Mouse (Mus musculus): Measurements from ENCODE around the gene Itih5. TPM values are rescaled to one million over a fixed set of nuclear protein-coding genes. Genes with fewer than 3 reads are reported as not detected.
A peak's percentile ranks its signal among the peaks of the same experiment; 100 is the strongest.

The Itih5 gene
- polyA plus RNA-seq, 1 experiment, result 7.3 TPM

GRCm38 (mm10) chr2:10169991-10170390 lies 16.6 kb downstream of the Itih5 start:
- TF ChIP-seq CTCF (IDR thresholded peaks at IDR 0.05; ENCODE audit: borderline replicate concordance, extremely low read depth, insufficient read depth, insufficient read length), result no peak
- TF ChIP-seq POLR2A (IDR thresholded peaks at IDR 0.05; ENCODE audit: borderline replicate concordance, extremely low read depth, insufficient read depth, insufficient read length, poor library complexity, severe bottlenecking), result no peak
- DNase-seq (ENCODE audit: low read depth), result no peak

- peak; percentile 6 for DNase-seq (ENCODE audit: low read depth)
- TF ChIP-seq POLR2A (IDR thresholded peaks at IDR 0.05; ENCODE audit: borderline replicate concordance, extremely low read depth, insufficient read depth, insufficient read length, poor library complexity, severe bottlenecking) (no peak), CTCF (IDR thresholded peaks at IDR 0.05; ENCODE audit: borderline replicate concordance, extremely low read depth, insufficient read depth, insufficient read length) (no peak)
Measured at GRCm38 (mm10) chr2:10193553-10193952, 40.2 kb downstream of the Itih5 start.

GRCm38 (mm10) chr2:10195162-10195561 lies 41.8 kb downstream of the Itih5 start:
- no peak for DNase-seq (ENCODE audit: low read depth)
- no peak for TF ChIP-seq POLR2A (IDR thresholded peaks at IDR 0.05; ENCODE audit: borderline replicate concordance, extremely low read depth, insufficient read depth, insufficient read length, poor library complexity, severe bottlenecking)
- peak; percentile 17; the same call in 1 of the 2 replicates for TF ChIP-seq CTCF (IDR thresholded peaks at IDR 0.05; ENCODE audit: borderline replicate concordance, extremely low read depth, insufficient read depth, insufficient read length)

GRCm38 (mm10) chr2:10199326-10199725 lies 46.0 kb downstream of the Itih5 start:
- TF ChIP-seq CTCF (IDR thresholded peaks at IDR 0.05; ENCODE audit: borderline replicate concordance, extremely low read depth, insufficient read depth, insufficient read length), result no peak
- TF ChIP-seq POLR2A (IDR thresholded peaks at IDR 0.05; ENCODE audit: borderline replicate concordance, extremely low read depth, insufficient read depth, insufficient read length, poor library complexity, severe bottlenecking), result no peak
- DNase-seq (ENCODE audit: low read depth), result no peak

GRCm38 (mm10) chr2:10200736-10201285 lies 47.4 kb downstream of the Itih5 start:
- no peak for DNase-seq (ENCODE audit: low read depth)
- no peak for TF ChIP-seq POLR2A (IDR thresholded peaks at IDR 0.05; ENCODE audit: borderline replicate concordance, extremely low read depth, insufficient read depth, insufficient read length, poor library complexity, severe bottlenecking)
- no peak for TF ChIP-seq CTCF (IDR thresholded peaks at IDR 0.05; ENCODE audit: borderline replicate concordance, extremely low read depth, insufficient read depth, insufficient read length)

- DNase-seq (ENCODE audit: low read depth), result peak; percentile 36
- TF ChIP-seq POLR2A (IDR thresholded peaks at IDR 0.05; ENCODE audit: borderline replicate concordance, extremely low read depth, insufficient read depth, insufficient read length, poor library complexity, severe bottlenecking) (no peak), CTCF (IDR thresholded peaks at IDR 0.05; ENCODE audit: borderline replicate concordance, extremely low read depth, insufficient read depth, insufficient read length) (no peak)
Measured at GRCm38 (mm10) chr2:10204301-10204700, 50.9 kb downstream of the Itih5 start.

- DNase-seq (ENCODE audit: low read depth), result no peak
- TF ChIP-seq CTCF (IDR thresholded peaks at IDR 0.05; ENCODE audit: borderline replicate concordance, extremely low read depth, insufficient read depth, insufficient read length) (no peak), POLR2A (IDR thresholded peaks at IDR 0.05; ENCODE audit: borderline replicate concordance, extremely low read depth, insufficient read depth, insufficient read length, poor library complexity, severe bottlenecking) (no peak)
Measured at GRCm38 (mm10) chr2:10213468-10213867, 60.1 kb downstream of the Itih5 start.

- TF ChIP-seq POLR2A (IDR thresholded peaks at IDR 0.05; ENCODE audit: borderline replicate concordance, extremely low read depth, insufficient read depth, insufficient read length, poor library complexity, severe bottlenecking) (no peak), CTCF (IDR thresholded peaks at IDR 0.05; ENCODE audit: borderline replicate concordance, extremely low read depth, insufficient read depth, insufficient read length) (no peak)
- DNase-seq (ENCODE audit: low read depth), result no peak
Measured at GRCm38 (mm10) chr2:10215876-10216565, 62.6 kb downstream of the Itih5 start.

- TF ChIP-seq CTCF (IDR thresholded peaks at IDR 0.05; ENCODE audit: borderline replicate concordance, extremely low read depth, insufficient read depth, insufficient read length), result no peak
- TF ChIP-seq POLR2A (IDR thresholded peaks at IDR 0.05; ENCODE audit: borderline replicate concordance, extremely low read depth, insufficient read depth, insufficient read length, poor library complexity, severe bottlenecking), result no peak
- peak; percentile 90 for DNase-seq (ENCODE audit: low read depth)
Measured at GRCm38 (mm10) chr2:10216566-10217247, 63.3 kb downstream of the Itih5 start.

- DNase-seq (ENCODE audit: low read depth), result no peak
- no peak for TF ChIP-seq CTCF (IDR thresholded peaks at IDR 0.05; ENCODE audit: borderline replicate concordance, extremely low read depth, insufficient read depth, insufficient read length)
- TF ChIP-seq POLR2A (IDR thresholded peaks at IDR 0.05; ENCODE audit: borderline replicate concordance, extremely low read depth, insufficient read depth, insufficient read length, poor library complexity, severe bottlenecking), result no peak
Measured at GRCm38 (mm10) chr2:10221862-10222261, 68.5 kb downstream of the Itih5 start.

GRCm38 (mm10) chr2:10226907-10227306 lies 73.5 kb downstream of the Itih5 start:
- DNase-seq (ENCODE audit: low read depth), result no peak
- TF ChIP-seq CTCF (IDR thresholded peaks at IDR 0.05; ENCODE audit: borderline replicate concordance, extremely low read depth, insufficient read depth, insufficient read length), result no peak
- no peak for TF ChIP-seq POLR2A (IDR thresholded peaks at IDR 0.05; ENCODE audit: borderline replicate concordance, extremely low read depth, insufficient read depth, insufficient read length, poor library complexity, severe bottlenecking)
